Mouse (Mus musculus): ENCODE results near the gene Spta1.

Spta1 gene

DNA sequence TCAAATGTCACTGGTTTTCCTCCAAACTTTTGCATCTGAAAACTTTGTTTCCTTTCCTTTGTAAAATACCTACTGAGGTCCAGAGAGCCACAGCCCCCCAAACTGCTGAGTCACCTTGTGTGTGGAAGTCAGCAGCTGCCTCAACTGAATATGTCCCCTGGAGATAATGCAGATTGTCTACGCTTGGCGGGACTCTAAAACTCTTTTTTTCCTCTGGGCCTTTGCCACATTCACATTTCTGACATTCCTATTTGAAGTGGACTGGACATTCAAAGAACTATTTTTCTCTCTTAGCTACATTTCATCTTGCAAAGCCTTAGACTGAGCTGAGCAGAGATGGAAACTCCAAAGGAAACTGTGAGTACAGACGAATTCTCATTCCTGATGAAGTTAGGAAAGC is at the start of gene Spta1:
TSS of gene Spta1 (plus strand) at position 172 of the 400 bp plus-strand sequence.
- Histone ChIP-seq H3K9me3 (ENCODE audit: low read length) (no peaks in the 10 kb centered on the region), H3K27me3 (ENCODE audit: insufficient read depth, low read length) (no peaks in the 10 kb centered on the region), H3K36me3 (ENCODE audit: insufficient read depth, low read length) (no peaks in the 10 kb centered on the region), H3K4me1 (replicated peaks; ENCODE audit: low read depth, low read length) (peaks cover 14% of the 10 kb centered on the region), H3K4me3 (replicated peaks; ENCODE audit: low read length) (no peak within 1 kb of the TSS)
- TF ChIP-seq POU5F1 (IDR thresholded peaks at IDR 0.05; ENCODE audit: borderline replicate concordance, low read length) (no peak), CTCF (conservative IDR thresholded peaks at IDR 0.05; ENCODE audit: low read length) (no peak), NANOG (IDR thresholded peaks at IDR 0.05; ENCODE audit: borderline replicate concordance, low read length) (no peak)

DNA sequence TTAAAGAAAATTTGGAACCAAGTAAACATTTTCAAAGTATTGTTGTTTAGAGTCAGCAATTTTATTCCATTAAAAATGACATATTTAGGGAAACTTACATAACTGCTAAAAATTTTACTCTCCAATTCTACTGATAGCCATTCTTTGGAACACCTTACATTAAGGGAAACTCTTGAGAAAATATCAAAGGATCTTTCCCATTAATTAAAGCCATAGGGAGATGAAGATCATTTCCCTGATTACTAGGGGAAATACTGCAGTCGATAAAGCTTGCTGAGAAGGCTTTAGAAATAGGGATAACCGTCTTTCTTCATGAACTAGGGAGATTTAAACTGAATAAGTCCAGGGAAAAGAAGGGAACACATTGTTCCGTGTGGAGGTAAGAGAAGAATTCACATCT is 41.4 kb upstream of the Spta1 start, which contains the start of gene Olfr424:
TSS of gene Olfr424 (plus strand) at position 301 of the 400 bp plus-strand sequence.
- no peaks in the 10 kb centered on the region for H3K27me3 ChIP-seq (ENCODE audit: insufficient read depth, low read length)
- no peak for TF ChIP-seq POU5F1 (IDR thresholded peaks at IDR 0.05; ENCODE audit: borderline replicate concordance, low read length)
- no peak for TF ChIP-seq CTCF (conservative IDR thresholded peaks at IDR 0.05; ENCODE audit: low read length)
- no peak for TF ChIP-seq NANOG (IDR thresholded peaks at IDR 0.05; ENCODE audit: borderline replicate concordance, low read length)
- H3K9me3 ChIP-seq (ENCODE audit: low read length), result no peaks in the 10 kb centered on the region
- H3K4me1 ChIP-seq (replicated peaks; ENCODE audit: low read depth, low read length), result no peaks in the 10 kb centered on the region
- H3K4me3 ChIP-seq (replicated peaks; ENCODE audit: low read length), result no peak within 1 kb of the TSS
- no peaks in the 10 kb centered on the region for H3K36me3 ChIP-seq (ENCODE audit: insufficient read depth, low read length)

DNA sequence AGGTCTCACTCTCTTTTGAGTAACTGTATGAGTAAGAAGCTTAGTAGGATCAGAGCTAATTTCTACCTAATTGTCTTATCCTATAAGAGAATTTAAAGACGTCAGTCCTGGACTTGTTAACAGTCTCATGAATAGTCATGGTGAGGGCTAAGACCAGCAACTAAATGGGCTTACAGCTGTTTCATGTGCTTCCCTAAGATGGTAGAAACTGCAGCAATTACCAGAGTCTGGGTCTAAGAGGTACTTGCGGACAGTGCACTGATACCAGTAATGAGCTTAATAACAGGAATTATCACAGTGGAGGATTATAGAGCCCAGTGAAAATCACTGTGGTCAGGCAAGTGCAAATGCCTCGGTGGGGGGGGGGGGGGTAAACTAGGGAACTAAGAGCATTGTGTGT is 40.6 kb upstream of the Spta1 start:
- Histone ChIP-seq H3K36me3 (ENCODE audit: insufficient read depth, low read length) (no peaks in the 10 kb centered on the region), H3K27me3 (ENCODE audit: insufficient read depth, low read length) (no peaks in the 10 kb centered on the region), H3K9me3 (ENCODE audit: low read length) (no peaks in the 10 kb centered on the region), H3K4me3 (replicated peaks; ENCODE audit: low read length) (no peak overlapping the region), H3K4me1 (replicated peaks; ENCODE audit: low read depth, low read length) (no peaks in the 10 kb centered on the region)
- TF ChIP-seq NANOG (IDR thresholded peaks at IDR 0.05; ENCODE audit: borderline replicate concordance, low read length) (no peak), POU5F1 (IDR thresholded peaks at IDR 0.05; ENCODE audit: borderline replicate concordance, low read length) (no peak), CTCF (conservative IDR thresholded peaks at IDR 0.05; ENCODE audit: low read length) (no peak)

DNA sequence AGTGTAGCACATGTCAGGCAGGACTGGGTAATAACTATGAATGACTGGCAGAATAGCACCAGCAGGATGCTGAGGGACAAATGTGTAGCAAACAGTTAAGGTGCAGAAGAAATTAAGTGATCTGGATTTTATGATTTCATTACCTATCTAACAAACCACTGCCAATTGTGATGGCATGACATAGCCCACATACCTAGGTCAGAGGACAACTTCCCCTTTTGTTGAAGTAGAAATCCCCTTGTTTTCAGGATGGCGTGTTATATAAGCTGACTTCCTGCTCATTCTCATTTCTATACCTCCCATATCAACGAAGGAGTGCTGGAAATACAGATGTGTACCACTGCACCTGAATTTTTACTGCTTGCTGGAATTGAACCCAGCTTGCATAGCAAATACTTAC is 31.2 kb upstream of the Spta1 start:
- H3K9me3 ChIP-seq (ENCODE audit: low read length), result no peaks in the 10 kb centered on the region
- no peaks in the 10 kb centered on the region for H3K27me3 ChIP-seq (ENCODE audit: insufficient read depth, low read length)
- no peak overlapping the region for H3K4me3 ChIP-seq (replicated peaks; ENCODE audit: low read length)
- H3K36me3 ChIP-seq (ENCODE audit: insufficient read depth, low read length), result no peaks in the 10 kb centered on the region
- no peaks in the 10 kb centered on the region for H3K4me1 ChIP-seq (replicated peaks; ENCODE audit: low read depth, low read length)
- TF ChIP-seq POU5F1 (IDR thresholded peaks at IDR 0.05; ENCODE audit: borderline replicate concordance, low read length) (no peak), NANOG (IDR thresholded peaks at IDR 0.05; ENCODE audit: borderline replicate concordance, low read length) (no peak), CTCF (conservative IDR thresholded peaks at IDR 0.05; ENCODE audit: low read length) (no peak)

DNA sequence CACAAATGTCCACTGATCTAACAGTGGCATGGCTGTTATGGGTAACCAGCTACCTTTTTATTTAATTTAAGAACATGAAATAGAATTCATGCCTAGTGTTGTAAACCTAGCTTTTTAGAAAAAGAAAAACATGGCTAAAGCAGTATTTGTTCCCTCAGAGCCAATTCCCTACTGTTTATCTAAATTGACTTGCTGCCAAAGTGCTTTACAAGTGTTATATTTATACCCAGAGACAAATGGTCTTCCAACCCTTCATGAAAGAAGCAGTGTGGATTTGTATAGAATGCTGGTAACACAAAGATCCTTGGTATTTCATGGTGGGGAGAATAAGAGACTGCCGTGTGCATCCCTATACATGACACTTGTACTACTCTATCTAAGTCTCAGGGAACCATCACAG is 25.9 kb upstream of the Spta1 start:
- H3K4me1 ChIP-seq (replicated peaks; ENCODE audit: low read depth, low read length), result no peaks in the 10 kb centered on the region
- H3K4me3 ChIP-seq (replicated peaks; ENCODE audit: low read length), result no peak overlapping the region
- no peaks in the 10 kb centered on the region for H3K36me3 ChIP-seq (ENCODE audit: insufficient read depth, low read length)
- TF ChIP-seq POU5F1 (IDR thresholded peaks at IDR 0.05; ENCODE audit: borderline replicate concordance, low read length), result no peak
- TF ChIP-seq CTCF (conservative IDR thresholded peaks at IDR 0.05; ENCODE audit: low read length), result no peak
- TF ChIP-seq NANOG (IDR thresholded peaks at IDR 0.05; ENCODE audit: borderline replicate concordance, low read length), result no peak
- no peaks in the 10 kb centered on the region for H3K9me3 ChIP-seq (ENCODE audit: low read length)
- no peaks in the 10 kb centered on the region for H3K27me3 ChIP-seq (ENCODE audit: insufficient read depth, low read length)

DNA sequence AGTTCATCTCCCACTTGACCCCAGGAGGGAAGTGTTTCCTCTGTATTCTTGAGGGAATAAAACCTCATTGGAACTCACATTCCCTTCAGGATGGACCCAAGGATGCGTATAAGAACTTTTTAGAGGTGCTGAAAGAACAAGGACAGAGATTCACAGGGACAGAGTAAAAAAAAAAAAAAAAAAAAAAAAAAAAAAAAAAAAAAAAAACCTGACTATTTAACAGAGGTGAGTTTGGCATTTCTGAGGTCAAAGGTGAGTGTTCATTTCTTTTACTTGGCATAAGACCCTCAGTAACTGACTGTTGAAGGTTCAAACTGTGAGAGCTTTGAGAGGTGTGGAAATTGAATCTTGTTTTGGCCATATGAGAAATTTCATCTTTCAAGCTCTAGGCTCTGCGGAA is 23.3 kb upstream of the Spta1 start:
- H3K27me3 ChIP-seq (ENCODE audit: insufficient read depth, low read length), result no peaks in the 10 kb centered on the region
- no peaks in the 10 kb centered on the region for H3K36me3 ChIP-seq (ENCODE audit: insufficient read depth, low read length)
- no peak overlapping the region for H3K4me3 ChIP-seq (replicated peaks; ENCODE audit: low read length)
- H3K9me3 ChIP-seq (ENCODE audit: low read length), result no peaks in the 10 kb centered on the region
- no peaks in the 10 kb centered on the region for H3K4me1 ChIP-seq (replicated peaks; ENCODE audit: low read depth, low read length)
- TF ChIP-seq POU5F1 (IDR thresholded peaks at IDR 0.05; ENCODE audit: borderline replicate concordance, low read length) (no peak), CTCF (conservative IDR thresholded peaks at IDR 0.05; ENCODE audit: low read length) (no peak), NANOG (IDR thresholded peaks at IDR 0.05; ENCODE audit: borderline replicate concordance, low read length) (no peak)

DNA sequence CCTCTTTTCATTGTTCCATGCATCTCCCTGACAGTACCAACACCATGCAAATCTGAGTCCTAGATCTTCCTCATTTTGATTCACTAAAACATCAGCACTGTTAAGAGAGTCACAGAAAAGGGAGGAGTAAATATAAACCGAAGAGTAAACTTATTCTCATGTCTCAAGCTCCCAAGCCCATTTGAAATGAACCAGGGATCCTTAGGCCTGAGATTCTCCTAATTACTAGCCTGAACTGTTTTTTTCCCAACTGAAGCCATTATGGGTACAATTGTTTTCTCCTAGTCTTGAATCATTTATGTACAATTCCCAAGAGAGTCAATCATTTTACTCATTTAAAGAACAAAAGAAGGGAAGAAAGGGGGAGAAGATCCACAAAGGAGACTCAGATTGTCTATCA is 17.2 kb upstream of the Spta1 start, which contains the start of gene Olfr420:
TSS of gene Olfr420 (plus strand) at position 301 of the 400 bp plus-strand sequence.
- no peaks in the 10 kb centered on the region for H3K27me3 ChIP-seq (ENCODE audit: insufficient read depth, low read length)
- no peaks in the 10 kb centered on the region for H3K36me3 ChIP-seq (ENCODE audit: insufficient read depth, low read length)
- no peak within 1 kb of the TSS for H3K4me3 ChIP-seq (replicated peaks; ENCODE audit: low read length)
- no peaks in the 10 kb centered on the region for H3K4me1 ChIP-seq (replicated peaks; ENCODE audit: low read depth, low read length)
- H3K9me3 ChIP-seq (ENCODE audit: low read length), result no peaks in the 10 kb centered on the region
- TF ChIP-seq NANOG (IDR thresholded peaks at IDR 0.05; ENCODE audit: borderline replicate concordance, low read length), result no peak
- no peak for TF ChIP-seq POU5F1 (IDR thresholded peaks at IDR 0.05; ENCODE audit: borderline replicate concordance, low read length)
- no peak for TF ChIP-seq CTCF (conservative IDR thresholded peaks at IDR 0.05; ENCODE audit: low read length)

DNA sequence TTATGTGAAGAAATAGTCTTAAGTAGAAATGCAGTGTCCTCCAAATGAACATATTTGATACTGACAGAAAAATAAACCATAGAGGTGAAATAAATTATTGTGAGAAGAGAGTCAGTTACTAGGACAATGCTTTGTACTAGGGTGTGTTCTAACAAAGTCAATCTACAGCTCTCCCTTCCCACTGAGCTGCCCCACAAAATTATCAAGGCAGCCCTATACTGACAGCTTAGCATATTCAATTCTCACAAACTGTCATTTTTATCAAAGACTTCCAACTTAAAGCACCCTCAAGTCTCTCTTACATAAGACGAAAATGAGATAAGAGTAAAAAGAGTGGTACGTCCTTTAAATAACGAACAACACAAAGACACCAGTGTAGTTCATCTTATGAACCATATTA is 15.0 kb upstream of the Spta1 start:
- H3K36me3 ChIP-seq (ENCODE audit: insufficient read depth, low read length), result no peaks in the 10 kb centered on the region
- TF ChIP-seq POU5F1 (IDR thresholded peaks at IDR 0.05; ENCODE audit: borderline replicate concordance, low read length) (no peak), CTCF (conservative IDR thresholded peaks at IDR 0.05; ENCODE audit: low read length) (no peak), NANOG (IDR thresholded peaks at IDR 0.05; ENCODE audit: borderline replicate concordance, low read length) (no peak)
- H3K4me3 ChIP-seq (replicated peaks; ENCODE audit: low read length), result no peak overlapping the region
- H3K4me1 ChIP-seq (replicated peaks; ENCODE audit: low read depth, low read length), result no peaks in the 10 kb centered on the region
- no peaks in the 10 kb centered on the region for H3K27me3 ChIP-seq (ENCODE audit: insufficient read depth, low read length)
- H3K9me3 ChIP-seq (ENCODE audit: low read length), result no peaks in the 10 kb centered on the region

DNA sequence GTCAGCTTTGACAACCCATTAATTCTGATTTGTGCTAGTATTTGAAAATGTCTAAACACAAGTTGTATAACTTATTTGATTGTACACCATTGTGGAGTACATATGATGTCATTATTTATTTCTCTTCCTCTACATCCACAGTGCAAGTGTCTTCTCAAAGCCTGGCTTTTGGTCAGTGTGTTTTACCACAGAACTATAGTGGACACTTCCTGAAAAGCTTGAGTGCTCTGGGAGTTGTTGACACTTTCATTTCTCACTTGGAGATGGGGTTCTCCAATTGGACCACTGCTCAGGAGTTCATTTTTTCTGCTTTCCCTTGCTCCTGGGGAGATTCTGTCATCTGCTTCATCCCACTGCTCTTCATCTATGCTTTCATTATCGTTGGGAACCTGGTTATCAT is 14.1 kb upstream of the Spta1 start:
- Histone ChIP-seq H3K9me3 (ENCODE audit: low read length) (no peaks in the 10 kb centered on the region), H3K27me3 (ENCODE audit: insufficient read depth, low read length) (no peaks in the 10 kb centered on the region), H3K36me3 (ENCODE audit: insufficient read depth, low read length) (no peaks in the 10 kb centered on the region), H3K4me3 (replicated peaks; ENCODE audit: low read length) (no peak overlapping the region), H3K4me1 (replicated peaks; ENCODE audit: low read depth, low read length) (no peaks in the 10 kb centered on the region)
- TF ChIP-seq NANOG (IDR thresholded peaks at IDR 0.05; ENCODE audit: borderline replicate concordance, low read length), result no peak
- TF ChIP-seq POU5F1 (IDR thresholded peaks at IDR 0.05; ENCODE audit: borderline replicate concordance, low read length), result no peak
- no peak for TF ChIP-seq CTCF (conservative IDR thresholded peaks at IDR 0.05; ENCODE audit: low read length)
